Mouse (Mus musculus): Measurements from ENCODE around the gene Trappc3.
"Not testable (repeated sequence)": the region's sequence is repeated elsewhere in the genome, so short reads cannot be mapped to it uniquely, and the experiment has no call there.

Gene Trappc3

GRCm38 (mm10) chr4:126262119-126262807 lies at the start of gene Trappc3:
Trappc3 (plus strand) TSS chr4:126262325.
- peak; percentile 98 for DNase-seq (ENCODE audit: low read depth, low spot score)

GRCm38 (mm10) chr4:126217771-126218170 lies 44.4 kb upstream of the Trappc3 start:
- no peak for DNase-seq (ENCODE audit: low read depth, low spot score)

GRCm38 (mm10) chr4:126219540-126219939 lies 42.6 kb upstream of the Trappc3 start:
- not testable (repeated sequence) for DNase-seq (ENCODE audit: low read depth, low spot score)

GRCm38 (mm10) chr4:126220045-126220444 lies 42.1 kb upstream of the Trappc3 start:
- DNase-seq (ENCODE audit: low read depth, low spot score) = no peak

- DNase-seq (ENCODE audit: low read depth, low spot score) = no peak
These were observed 39.5 kb upstream of the Trappc3 start for GRCm38 (mm10) chr4:126222631-126223030.

GRCm38 (mm10) chr4:126226640-126227039 lies 35.5 kb upstream of the Trappc3 start:
- DNase-seq (ENCODE audit: low read depth, low spot score) = no peak

GRCm38 (mm10) chr4:126227077-126227761 lies 34.9 kb upstream of the Trappc3 start:
- DNase-seq (ENCODE audit: low read depth, low spot score) = no peak

GRCm38 (mm10) chr4:126228144-126228543 lies 34.0 kb upstream of the Trappc3 start:
- DNase-seq (ENCODE audit: low read depth, low spot score) = no peak

- DNase-seq (ENCODE audit: low read depth, low spot score) = no peak
These were observed 32.2 kb upstream of the Trappc3 start for GRCm38 (mm10) chr4:126229900-126230299.

- no peak for DNase-seq (ENCODE audit: low read depth, low spot score)
These were observed 28.3 kb upstream of the Trappc3 start for GRCm38 (mm10) chr4:126233676-126234308.

- no peak for DNase-seq (ENCODE audit: low read depth, low spot score)
These were observed 27.5 kb upstream of the Trappc3 start for GRCm38 (mm10) chr4:126234496-126235175.

- no peak for DNase-seq (ENCODE audit: low read depth, low spot score)
These were observed 26.9 kb upstream of the Trappc3 start for GRCm38 (mm10) chr4:126235191-126235590.

GRCm38 (mm10) chr4:126236467-126237280 lies 25.5 kb upstream of the Trappc3 start:
- DNase-seq (ENCODE audit: low read depth, low spot score) = no peak

GRCm38 (mm10) chr4:126237721-126238242 lies 24.3 kb upstream of the Trappc3 start:
- DNase-seq (ENCODE audit: low read depth, low spot score) = peak; percentile 81

GRCm38 (mm10) chr4:126239862-126240475 lies 22.2 kb upstream of the Trappc3 start:
- no peak for DNase-seq (ENCODE audit: low read depth, low spot score)

GRCm38 (mm10) chr4:126241956-126242355 lies 20.2 kb upstream of the Trappc3 start:
- no peak for DNase-seq (ENCODE audit: low read depth, low spot score)

- no peak for DNase-seq (ENCODE audit: low read depth, low spot score)
These were observed 19.6 kb upstream of the Trappc3 start for GRCm38 (mm10) chr4:126242510-126242909.

- DNase-seq (ENCODE audit: low read depth, low spot score) = peak; percentile 88
These were observed 15.8 kb upstream of the Trappc3 start for GRCm38 (mm10) chr4:126246202-126246889.

- DNase-seq (ENCODE audit: low read depth, low spot score) = no peak
These were observed 13.8 kb upstream of the Trappc3 start for GRCm38 (mm10) chr4:126248261-126248868.

Measured in telencephalon, adult 2 months (tissue).